Mouse (Mus musculus): ENCODE data around the gene Hells. TPM values are rescaled to one million over a fixed set of nuclear protein-coding genes. Genes with fewer than 3 reads are reported as not detected.

The Hells gene
- polyA plus RNA-seq (2012) = 9.5 and 14.9 TPM in 2 replicates

- TF ChIP-seq GATA1 (IDR thresholded peaks at IDR 0.05; ENCODE audit: low read length) = no peak
Observed at GRCm38 (mm10) chr19:38930788-38931565, at the start of gene Hells. Gene Hells (plus strand): TSS chr19:38930915.

DNA sequence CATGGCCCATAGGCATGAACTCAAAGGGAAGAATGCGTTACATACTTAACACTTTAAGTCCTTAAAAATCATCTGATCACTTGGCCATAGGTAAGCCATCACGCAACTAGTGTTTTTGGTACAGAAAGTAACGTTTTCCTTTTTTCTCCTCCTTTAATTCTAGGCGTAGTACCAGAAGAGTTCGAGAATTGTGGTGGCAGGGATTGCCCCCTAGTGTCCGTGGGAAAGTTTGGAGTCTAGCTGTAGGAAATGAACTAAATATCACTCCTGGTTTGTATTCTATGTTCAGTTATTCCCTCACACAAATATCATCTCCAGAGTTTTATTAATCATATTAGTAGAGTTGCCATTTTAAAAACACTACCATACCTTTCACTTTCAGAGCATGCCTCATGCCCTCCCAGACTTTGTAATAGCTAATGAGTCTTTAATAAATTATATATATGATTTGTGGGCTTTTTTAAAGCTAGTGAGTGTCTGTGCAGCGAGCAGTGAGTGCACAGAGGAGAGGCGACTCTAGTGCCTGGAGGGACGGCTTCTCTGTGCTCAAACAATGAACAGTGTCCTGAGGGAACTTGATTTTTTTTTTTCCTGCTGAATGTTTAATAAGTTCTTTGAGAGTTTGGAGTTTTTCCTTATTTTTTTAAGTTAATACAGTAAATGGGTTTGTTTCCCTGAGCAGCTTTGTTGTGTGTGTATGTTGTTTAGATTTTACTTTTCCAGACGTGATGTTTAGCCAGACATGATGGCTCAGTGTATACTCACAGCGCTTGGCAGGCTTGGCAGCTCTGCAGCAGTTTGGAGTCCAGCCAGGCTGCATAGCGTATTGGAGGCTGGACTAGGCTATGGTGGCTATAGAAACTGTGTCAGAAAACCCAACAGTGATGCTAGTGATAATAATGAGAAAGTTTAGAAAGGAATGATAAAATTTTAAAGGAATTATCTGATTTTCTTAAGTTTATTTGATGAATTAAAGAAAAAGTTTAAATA lies 29.3 kb upstream of the Hells start:
- TF ChIP-seq GATA1 (IDR thresholded peaks at IDR 0.05; ENCODE audit: low read length) = no peak

DNA sequence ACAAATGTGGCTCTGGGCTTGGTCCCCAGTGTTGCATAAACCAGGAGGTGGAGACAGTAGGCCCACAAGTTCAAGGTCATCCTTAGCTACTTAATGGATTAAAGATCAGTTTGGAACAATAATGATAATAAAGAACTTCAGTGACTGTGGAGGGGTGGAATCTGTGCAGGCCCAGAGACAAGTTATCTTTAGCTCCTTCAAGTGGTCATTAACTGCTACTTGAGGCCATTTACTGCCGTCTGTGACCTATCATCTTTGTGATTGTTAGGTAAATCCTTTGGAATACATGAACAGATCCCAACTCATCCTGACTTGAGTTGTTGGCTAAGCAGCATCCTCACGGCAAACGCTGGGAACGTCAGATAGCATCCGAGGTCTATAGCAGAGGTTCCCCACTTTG lies 28.2 kb upstream of the Hells start:
- no peak for TF ChIP-seq GATA1 (IDR thresholded peaks at IDR 0.05; ENCODE audit: low read length)

GRCm38 (mm10) chr19:38913786-38914185 lies 16.9 kb upstream of the Hells start:
- TF ChIP-seq GATA1 (IDR thresholded peaks at IDR 0.05; ENCODE audit: low read length) = no peak

- no peak for TF ChIP-seq GATA1 (IDR thresholded peaks at IDR 0.05; ENCODE audit: low read length)
Observed at GRCm38 (mm10) chr19:38914926-38915325, 15.8 kb upstream of the Hells start.

GRCm38 (mm10) chr19:38915677-38916076 lies 15.0 kb upstream of the Hells start:
- no peak for TF ChIP-seq GATA1 (IDR thresholded peaks at IDR 0.05; ENCODE audit: low read length)

- no peak for TF ChIP-seq GATA1 (IDR thresholded peaks at IDR 0.05; ENCODE audit: low read length)
Observed at GRCm38 (mm10) chr19:38928481-38929158, 2.1 kb upstream of the Hells start.

DNA sequence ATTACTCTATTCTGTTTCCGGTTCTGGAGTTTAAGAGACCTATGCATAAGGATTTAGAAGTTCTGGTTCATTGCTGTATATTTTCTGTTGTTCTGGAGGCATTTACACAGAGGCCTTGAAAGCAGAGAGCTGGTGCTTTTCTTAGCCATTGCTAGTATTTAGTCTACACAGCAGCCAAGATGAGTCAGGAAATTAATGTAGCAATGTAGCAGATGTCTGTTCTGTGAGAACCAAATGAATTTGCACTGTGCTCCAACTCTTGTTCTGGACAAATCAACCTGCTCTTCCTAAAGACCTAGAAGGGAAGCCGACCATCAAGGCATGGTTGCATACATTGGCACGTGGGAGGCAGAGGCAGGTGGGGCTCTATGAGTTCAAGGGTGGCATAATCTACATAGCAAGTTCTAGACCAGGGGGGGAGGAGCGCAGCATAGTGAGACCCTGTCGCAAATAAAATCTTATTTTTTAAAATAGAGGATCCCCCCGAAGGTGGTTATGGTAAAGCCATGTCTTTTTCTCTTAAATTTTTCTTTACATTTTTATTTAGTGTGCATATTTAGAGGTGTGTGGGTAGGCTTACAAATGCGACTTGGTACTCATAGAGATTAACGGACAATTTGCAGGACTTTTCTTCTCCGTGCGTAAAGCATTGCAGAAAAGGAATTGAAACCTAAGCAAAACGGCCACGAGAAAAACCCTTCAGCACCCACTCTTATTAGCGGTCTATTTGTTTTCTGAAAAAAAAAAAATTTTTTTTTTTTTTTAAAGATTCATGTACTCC lies 1.1 kb upstream of the Hells start:
- no peak for TF ChIP-seq GATA1 (IDR thresholded peaks at IDR 0.05; ENCODE audit: low read length)

DNA sequence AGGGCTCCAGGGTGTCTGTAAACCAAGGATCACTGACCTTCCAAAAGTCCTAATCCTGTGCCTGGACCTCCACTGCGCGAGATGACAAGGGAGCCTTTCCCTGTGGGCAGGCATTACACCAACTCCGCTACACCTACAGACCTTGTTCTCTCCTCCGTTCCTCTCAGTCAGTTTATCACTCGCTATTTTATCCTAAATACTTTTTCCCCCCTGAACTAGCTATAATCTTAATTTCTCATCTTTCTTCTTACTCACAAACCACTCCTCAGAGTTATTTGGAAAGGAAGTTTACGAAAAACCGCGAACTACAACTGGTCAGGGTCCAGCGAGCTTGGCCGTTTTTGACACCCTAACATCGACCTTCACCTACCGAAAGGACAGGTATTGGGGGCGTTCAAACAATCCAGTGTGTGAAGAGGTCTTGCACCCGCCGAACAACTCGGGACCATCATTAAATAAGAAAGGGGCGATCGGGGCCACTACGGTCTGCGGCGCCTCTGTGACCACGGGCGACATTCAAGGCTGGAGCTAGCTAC lies 395 bp upstream of the Hells start:
- no peak for TF ChIP-seq GATA1 (IDR thresholded peaks at IDR 0.05; ENCODE audit: low read length)

- TF ChIP-seq GATA1 (IDR thresholded peaks at IDR 0.05; ENCODE audit: low read length) = no peak
Observed at GRCm38 (mm10) chr19:38931566-38931890, 813 bp downstream of the Hells start.

- TF ChIP-seq GATA1 (IDR thresholded peaks at IDR 0.05; ENCODE audit: low read length) = no peak
Observed at GRCm38 (mm10) chr19:38944590-38945307, 14.0 kb downstream of the Hells start.

DNA sequence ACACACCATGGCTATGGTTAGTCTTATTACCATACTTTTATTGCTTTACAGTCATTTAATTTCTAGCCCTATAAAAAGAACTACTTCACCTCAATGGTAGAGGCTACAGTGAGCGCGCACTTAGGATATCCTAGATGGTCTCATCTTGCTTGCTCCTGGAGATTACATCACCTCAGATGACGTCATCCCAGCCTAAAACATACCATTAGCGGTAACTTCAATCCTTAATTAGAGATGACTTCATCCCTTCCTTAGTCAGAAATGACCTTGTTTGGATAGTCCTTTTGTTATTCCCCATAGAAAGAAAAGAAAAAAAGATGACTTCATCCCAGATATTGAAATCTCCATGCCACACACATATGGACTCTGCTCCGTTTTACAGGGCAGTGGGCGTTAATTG lies 40.0 kb downstream of the Hells start:
- no peak for TF ChIP-seq GATA1 (IDR thresholded peaks at IDR 0.05; ENCODE audit: low read length)

DNA sequence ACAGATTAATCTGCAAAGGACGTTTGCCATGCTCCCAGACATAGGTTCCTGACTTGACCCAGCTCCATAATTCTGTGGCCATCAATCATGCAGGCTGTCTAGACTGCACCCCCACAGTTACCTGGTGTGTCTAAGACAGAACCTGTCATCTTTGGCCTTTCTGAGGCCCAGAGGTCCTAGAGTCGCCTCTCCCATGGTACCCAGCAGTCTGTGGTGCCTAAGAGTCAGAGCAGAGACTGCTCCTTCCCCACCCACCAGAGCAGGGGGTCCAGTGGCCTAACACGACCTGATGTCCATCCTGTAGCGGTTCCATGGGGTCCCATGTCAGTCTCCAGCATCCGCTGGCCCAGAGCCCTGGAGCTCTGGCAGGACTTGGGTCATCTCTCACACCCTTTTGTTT lies 41.9 kb downstream of the Hells start:
- no peak for TF ChIP-seq GATA1 (IDR thresholded peaks at IDR 0.05; ENCODE audit: low read length)

GRCm38 (mm10) chr19:38973666-38974065 lies 43.0 kb downstream of the Hells start:
- TF ChIP-seq GATA1 (IDR thresholded peaks at IDR 0.05; ENCODE audit: low read length) = no peak

Measured in G1E-ER4 (cell line).